Mouse (Mus musculus): ENCODE measurements around the gene Ctcfl.

- TF ChIP-seq CTCF (IDR thresholded peaks at IDR 0.05; ENCODE audit: borderline replicate concordance, extremely low read depth, insufficient read depth, insufficient read length): no peak
- TF ChIP-seq POLR2A (IDR thresholded peaks at IDR 0.05; ENCODE audit: borderline replicate concordance, extremely low read depth, insufficient read depth, insufficient read length, poor library complexity, severe bottlenecking): no peak
Observed at GRCm38 (mm10) chr2:173049231-173049630, 70.1 kb downstream of the Ctcfl start.
